Mouse (Mus musculus) CD4-positive naive resting alpha-beta T cell, adult 57 days (primary cell): ENCODE results near the gene Gm8882. TPM values are rescaled to one million over a fixed set of nuclear protein-coding genes. Genes with fewer than 3 reads are reported as not detected.

Experiments
- total RNA-seq: library from RNA; stranded (reverse); gene quantifications from one replicate; pipeline ENCODE4 v1.2.4, GENCODE M21; 2023

Gene Gm8882
- total RNA-seq, result not detected

GRCm38 (mm10) chr6:132364034-132364433 is at the start of gene Gm8882:
Gene Gm8882, minus strand, starts transcription at chr6:132364134.

GRCm38 (mm10) chr6:132314657-132315056 is 49.3 kb downstream of the Gm8882 start, which contains the start of gene Prpmp5:
Gene Prpmp5, minus strand, starts transcription at chr6:132314757.

Other genes starting within 250 kb of the Gm8882 start
- gene Prb1, start 153.6 kb downstream of the Gm8882 start, total RNA-seq, result not detected
- not detected for gene Prpmp5, start 49.4 kb downstream of the Gm8882 start, total RNA-seq
- not detected for gene Prh1, start 205.7 kb upstream of the Gm8882 start, total RNA-seq
- not detected for gene Prp2, start 231.8 kb upstream of the Gm8882 start, total RNA-seq